Mouse (Mus musculus) induced T-regulatory cell, adult 2 months (primary cell): Measurements from ENCODE around the gene Tubb2b.

Experiments
- DNase-seq: peaks from one replicate; pipeline ENCODE4 v3.0.0-alpha.2; 2012; ENCODE audit warnings: low read depth

The Tubb2b gene

GRCm38 (mm10) chr13:34130226-34130731 lies at the start of gene Tubb2b:
TSS of gene Tubb2b (minus strand) at chr13:34130466.
- peak; percentile 81 for DNase-seq

DNA sequence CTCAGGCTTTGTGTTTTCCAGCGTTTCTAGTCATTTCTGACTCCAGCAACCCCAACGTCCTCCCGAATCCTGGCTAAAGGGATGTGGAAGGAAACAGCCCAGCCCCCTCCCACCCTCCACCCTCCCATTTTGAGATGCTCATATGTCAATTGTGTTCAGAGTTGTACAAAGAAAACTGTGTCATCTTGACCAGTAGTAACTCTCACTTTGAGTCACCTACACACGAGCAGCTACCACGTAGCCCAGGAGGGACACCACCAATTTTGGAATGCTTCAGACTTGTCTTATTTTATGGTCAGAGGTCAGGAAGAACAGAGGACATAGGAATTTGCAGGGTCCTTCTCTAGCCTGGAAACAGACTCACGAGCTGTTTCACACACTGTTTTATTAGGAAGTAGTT lies 43.8 kb upstream of the Tubb2b start:
- DNase-seq, result no peak

DNA sequence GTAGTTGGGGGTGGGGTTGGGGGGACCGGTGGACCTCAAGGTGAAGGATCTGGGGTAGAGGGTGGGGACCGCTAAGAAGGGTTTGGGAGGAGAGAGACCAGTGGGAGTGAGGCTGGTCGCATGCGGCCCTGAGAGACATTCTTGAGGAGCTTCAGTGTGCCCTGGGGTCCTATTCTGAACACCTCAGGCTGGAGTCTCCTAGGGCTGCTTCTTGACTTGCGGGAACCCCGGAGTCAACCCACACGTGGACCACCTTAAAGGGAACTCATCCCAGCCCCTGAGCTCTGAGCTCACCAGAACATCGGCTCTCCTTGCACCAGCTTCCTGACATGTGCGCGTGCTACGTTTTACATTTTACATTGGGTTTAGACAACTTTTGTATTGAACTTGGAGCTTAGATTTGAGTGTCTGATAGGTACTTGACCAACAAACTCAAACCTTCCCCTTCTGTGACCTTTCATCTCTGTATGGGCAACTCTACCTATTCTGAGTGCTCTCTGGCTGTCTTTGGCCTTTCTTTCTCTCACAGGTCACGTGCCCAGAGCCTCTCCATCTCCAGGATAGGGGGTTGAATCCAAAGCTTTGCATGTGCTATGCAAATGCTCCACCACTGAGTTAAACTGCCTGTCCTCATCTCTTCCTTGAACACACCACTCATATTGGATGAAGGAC lies 33.2 kb upstream of the Tubb2b start:
- no peak for DNase-seq

- peak; percentile 97 for DNase-seq
These were observed 32.4 kb upstream of the Tubb2b start, which contains the start of gene Psmg4 for GRCm38 (mm10) chr13:34162491-34163303. TSS of gene Psmg4 (plus strand) at chr13:34162964.

- DNase-seq, result no peak
These were observed 29.7 kb upstream of the Tubb2b start for GRCm38 (mm10) chr13:34159926-34160325.

DNA sequence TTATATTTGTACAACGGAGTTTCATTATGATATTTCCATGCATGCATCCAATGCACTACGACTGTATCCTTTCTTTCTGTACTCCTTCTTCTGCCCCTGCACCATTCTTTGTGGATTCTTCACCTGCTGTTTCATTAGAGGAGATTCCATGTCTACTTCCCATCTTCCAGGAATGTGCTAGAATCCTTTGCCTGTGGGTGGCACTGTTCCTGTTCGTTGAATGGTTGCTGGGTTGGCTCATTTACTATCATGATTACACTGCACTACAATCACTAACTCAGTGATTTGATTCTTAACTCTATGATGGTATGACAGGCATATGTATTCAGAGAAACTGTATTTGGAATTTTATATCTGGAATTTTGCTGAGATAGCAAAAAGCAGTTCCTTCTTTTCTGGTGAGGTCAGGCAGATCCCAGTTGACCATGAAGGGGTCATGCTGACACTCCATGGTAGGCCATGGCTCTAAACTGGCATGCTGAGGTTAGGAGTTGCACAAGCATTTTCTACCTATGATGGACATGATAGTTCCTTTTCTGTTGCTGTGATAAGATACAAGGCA lies 27.4 kb upstream of the Tubb2b start:
- DNase-seq, result no peak

DNA sequence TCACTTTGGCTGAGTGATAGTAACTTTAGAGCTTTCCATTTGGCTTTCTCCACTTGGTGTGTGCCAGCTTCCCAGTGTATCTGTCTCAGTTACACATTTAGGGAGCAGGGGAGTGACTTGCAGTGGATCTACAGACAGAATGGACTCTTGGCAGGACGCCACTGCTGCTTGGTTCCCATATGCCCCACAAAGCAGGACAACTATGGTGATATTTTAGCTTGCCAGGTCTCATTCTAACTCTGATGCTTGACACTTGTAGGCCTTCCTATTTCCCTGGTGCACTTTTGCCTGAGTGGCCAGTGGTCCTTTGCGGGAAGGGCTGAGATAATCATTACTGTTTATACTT lies 26.5 kb upstream of the Tubb2b start:
- DNase-seq, result no peak

GRCm38 (mm10) chr13:34156133-34156839 lies 26.0 kb upstream of the Tubb2b start:
- DNase-seq, result peak; percentile 50

GRCm38 (mm10) chr13:34154931-34155272 lies 24.6 kb upstream of the Tubb2b start:
- DNase-seq, result peak; percentile 90

DNA sequence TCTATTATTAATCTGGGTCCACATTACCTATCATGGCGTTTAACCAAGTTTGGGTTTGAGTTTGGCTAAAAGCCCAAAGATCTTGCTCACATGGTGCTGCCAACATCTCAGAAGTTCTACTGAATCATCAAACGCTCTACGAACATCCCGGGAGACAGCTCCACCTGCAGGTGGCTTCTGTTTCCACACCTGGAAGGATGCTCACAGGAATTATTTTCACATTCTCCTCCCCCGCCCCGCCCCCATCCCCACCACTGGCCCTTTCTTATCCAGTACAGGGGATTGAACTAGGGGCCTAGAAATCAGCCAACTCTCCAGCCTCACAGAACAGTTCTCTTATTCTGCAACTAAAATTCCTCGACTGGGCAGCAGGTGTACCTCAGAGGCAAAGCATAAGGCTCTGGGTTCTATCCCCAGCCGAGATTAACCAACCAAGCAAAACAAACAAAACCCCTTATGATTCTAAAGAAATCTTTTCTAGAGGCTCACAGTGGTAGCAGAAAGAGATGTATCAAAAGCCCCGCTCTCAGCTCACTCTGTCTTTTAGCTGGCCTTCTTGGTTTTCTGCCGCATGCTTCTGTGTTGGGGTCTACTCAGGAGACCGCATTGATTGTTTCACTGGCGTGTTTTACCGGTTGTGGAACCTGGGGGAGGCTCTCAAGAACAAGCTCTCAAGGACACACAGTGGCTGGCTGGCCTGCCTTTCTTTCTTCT lies 24.1 kb upstream of the Tubb2b start:
- peak; percentile 93 for DNase-seq

DNA sequence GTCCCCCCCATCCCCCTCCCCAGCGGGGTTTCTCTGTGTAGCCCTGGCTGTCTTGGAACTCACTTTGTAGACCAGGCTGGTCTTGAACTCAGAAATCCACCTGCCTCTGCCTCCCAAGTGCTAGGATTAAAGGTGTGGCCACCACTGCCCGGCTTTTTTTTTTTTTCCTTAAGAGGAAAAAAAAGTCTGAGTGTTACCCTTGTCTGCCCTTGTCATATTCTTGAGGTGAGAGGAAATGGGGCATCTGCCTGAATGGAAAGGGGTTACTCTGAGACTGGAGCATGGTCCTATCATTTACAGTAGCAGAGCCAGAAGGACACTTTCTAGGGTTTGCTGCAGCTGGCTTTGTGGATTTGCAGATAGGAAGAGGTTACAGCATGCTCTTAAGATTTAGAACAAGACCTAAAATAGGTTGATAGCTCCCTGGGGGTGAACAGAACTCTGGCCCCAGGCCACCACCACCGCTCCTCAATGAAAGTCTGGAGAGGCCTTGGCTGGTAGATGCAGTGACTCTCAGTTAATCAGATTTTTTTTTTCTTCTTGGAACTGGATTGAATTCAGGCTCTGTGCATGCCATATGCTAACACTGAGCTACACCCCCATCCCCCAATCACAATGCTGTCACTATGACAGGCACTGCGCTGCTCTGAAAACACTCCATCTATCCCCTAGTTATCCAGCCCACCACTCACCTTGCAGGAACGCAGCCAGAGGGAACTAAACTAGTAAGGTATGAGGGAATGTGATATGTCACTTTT lies 23.2 kb upstream of the Tubb2b start:
- DNase-seq, result no peak

GRCm38 (mm10) chr13:34152695-34153094 lies 22.4 kb upstream of the Tubb2b start:
- DNase-seq, result no peak

GRCm38 (mm10) chr13:34151425-34151824 lies 21.2 kb upstream of the Tubb2b start:
- DNase-seq, result no peak

DNA sequence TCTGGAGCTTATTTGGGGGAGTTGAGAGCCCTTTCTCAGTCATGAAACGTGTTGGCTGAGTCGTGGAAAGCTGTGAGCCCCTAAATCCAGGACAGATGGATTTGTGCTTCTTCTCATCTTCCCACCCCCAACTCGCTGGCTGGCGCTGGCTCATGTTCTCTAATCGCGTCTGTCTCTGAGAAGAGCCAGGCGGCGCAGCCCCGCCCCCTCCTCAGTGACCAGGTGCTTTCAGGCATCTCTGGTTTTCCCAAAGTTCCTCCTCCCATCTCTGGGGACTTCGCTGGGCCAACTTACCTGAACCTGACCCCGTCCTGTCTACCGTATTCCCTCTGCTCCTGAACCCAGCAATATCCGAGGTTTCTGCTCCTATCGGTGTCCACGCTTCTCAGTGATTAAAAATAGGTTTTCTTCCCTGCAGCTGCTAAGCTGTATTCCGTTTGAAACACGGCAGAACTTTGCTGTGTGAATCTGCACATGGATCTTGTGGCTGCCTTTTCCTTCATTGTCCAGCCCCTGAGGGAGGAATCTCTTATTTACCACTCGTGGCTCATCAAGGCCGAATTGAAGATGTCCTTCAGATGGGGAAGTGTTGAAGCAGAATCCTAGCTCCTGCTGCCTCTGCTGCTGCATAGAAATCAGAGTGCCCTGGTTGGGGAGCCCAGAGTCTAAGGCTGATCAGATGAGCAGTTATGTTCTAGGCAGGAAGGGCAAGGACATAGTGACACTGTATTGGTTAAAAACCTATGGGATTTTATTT lies 20.2 kb upstream of the Tubb2b start:
- no peak for DNase-seq

DNA sequence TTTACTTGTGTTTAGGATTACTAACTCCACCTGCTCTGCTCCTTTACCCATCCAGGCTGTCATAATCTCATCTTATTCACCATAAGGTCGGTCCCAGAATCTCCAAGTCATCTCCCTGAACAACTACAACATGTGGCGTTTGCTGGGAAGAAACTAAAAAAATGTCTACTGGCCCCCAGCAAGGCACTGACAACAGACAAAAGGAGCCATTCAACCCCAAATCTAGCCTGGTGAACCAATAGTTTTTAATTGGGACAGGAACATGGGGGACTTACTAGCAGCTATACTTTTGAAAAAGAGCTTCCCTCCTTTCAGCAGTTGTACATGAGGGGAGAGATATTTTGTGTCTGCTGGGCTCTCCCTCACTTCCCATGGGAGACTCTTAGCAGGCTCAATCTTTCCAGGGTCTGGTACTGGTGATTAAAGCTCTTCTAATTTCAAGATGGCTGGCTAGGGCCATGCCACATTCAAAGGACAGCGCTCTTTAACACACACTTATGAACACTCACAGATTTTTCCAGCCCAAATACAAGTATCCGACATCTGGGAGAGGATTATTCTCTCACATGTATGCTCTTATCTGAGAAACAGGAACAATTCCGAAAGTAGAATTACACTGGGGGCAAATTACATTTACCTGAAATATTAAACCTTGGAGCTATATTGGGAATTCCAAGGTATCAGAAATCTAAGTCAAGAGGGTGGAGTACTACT lies 19.4 kb upstream of the Tubb2b start:
- DNase-seq, result no peak

DNA sequence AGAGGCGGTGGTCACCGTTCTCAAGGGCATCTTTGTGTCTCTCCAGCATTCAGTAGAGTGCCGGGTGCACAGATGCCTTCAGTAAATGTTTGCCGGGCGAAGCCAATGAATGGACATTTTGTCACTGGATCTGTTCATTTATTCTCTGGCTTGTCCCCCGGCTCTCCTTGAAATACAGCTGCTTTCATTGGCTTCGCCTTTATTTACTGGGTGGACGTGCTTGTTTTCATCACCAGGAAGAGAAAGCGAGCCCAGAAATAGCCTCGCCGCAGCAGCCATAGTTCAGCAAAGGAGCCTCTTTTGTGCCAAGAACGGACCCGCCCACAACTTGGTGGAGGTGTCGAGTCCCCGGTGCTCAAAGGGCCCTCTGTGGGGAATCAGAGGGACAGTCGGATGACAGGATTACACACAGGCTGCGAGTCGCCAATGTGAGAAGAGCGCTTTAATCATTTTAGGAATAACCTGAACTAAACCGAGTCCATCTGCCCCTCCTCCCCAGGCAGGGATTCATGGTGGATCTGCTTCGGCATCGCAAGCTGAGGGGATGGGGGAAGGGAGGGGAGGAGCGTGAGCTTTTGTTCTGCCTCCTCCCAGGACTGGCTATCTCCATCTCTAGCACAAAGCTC lies 18.6 kb upstream of the Tubb2b start:
- peak; percentile 57 for DNase-seq

DNA sequence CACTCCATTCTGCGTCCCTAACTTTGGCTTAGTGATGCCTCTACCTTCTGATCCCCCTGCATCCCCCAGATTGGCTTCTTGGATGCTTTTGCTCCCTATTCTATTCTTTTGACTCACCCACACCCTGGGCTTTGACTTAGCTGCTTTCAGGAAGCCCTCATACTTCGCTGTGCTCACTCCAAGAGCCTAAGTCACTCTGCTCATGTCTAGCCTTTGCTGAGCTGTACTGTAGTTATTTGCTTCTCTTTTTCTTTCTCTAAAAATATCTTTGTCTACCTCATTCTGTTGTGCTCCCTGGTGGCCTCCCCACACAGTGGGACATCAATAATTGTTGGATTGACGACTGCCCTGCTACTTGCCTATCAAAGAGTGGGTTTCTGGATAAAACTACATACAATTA lies 17.9 kb upstream of the Tubb2b start:
- no peak for DNase-seq

- DNase-seq, result no peak
These were observed 16.6 kb upstream of the Tubb2b start for GRCm38 (mm10) chr13:34146916-34147315.

DNA sequence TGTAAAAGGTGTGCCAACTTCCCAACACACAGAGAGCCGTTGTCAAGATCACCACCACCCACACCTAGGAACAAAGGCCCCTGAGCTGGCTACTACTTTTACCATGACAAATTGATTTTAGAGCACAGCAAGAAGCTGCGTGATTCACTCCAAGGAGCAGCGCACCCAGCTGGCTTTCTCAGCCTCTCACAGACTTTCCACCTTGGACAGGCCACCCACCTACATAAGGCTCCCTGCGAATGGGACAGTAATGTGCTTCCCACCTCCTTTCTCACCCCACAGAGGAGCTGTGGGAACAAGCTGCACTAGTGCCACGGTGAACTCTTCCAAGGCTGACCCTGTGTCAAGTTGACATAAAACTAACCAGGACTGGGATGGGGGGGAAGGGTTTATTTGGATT lies 13.1 kb upstream of the Tubb2b start:
- no peak for DNase-seq
